Mouse (Mus musculus) C2C12 (cell line): ENCODE measurements around the gene Sidt1. TPM values are rescaled to one million over a fixed set of nuclear protein-coding genes. Genes with fewer than 3 reads are reported as not detected.

Experiments used
- H3K27me3 ChIP-seq: one replicate; pipeline ENCODE4 v1.6.1; 2011; ENCODE audit not compliant: control insufficient read depth, insufficient read depth, insufficient read length
- H3K36me3 ChIP-seq: one replicate; pipeline ENCODE4 v1.6.1; 2011; ENCODE audit not compliant: control insufficient read depth, insufficient read depth
- H3K4me3 ChIP-seq: one replicate; pipeline ENCODE4 v1.5.1; 2011; ENCODE audit warnings: mild to moderate bottlenecking, control low read depth; ENCODE audit not compliant: poor library complexity, insufficient read depth, severe bottlenecking
- H3K79me2 ChIP-seq: one replicate; pipeline ENCODE4 v1.6.1; 2011; ENCODE audit not compliant: control insufficient read depth, insufficient read depth
- H3K79me3 ChIP-seq: one replicate; pipeline ENCODE4 v1.6.1; 2011; ENCODE audit warnings: low read depth, control low read depth
- H3ac ChIP-seq: one replicate; pipeline ENCODE3; 2011; ENCODE audit warnings: low read depth; ENCODE audit not compliant: control insufficient read depth, insufficient read length
- CEBPB ChIP-seq: IDR thresholded peaks from one replicate; pipeline ENCODE4 v1.6.1; 2011; ENCODE audit warnings: low read depth, mild to moderate bottlenecking, control low read depth, moderate library complexity
- CTCF ChIP-seq: IDR thresholded peaks from one replicate; pipeline ENCODE4 v1.5.1; 2011; ENCODE audit not compliant: control insufficient read depth, insufficient read depth, insufficient read length
- FOSL1 ChIP-seq: IDR thresholded peaks from one replicate; pipeline ENCODE4 v1.8.0; 2011; ENCODE audit warnings: mild to moderate bottlenecking, low read length; ENCODE audit not compliant: poor library complexity, insufficient read depth, severe bottlenecking
- MAX ChIP-seq: IDR thresholded peaks from one replicate; pipeline ENCODE4 v1.6.1; 2011; ENCODE audit warnings: mild to moderate bottlenecking, control low read depth
- MYOD1 ChIP-seq: IDR thresholded peaks from one replicate; pipeline ENCODE4 v1.6.1; 2011; ENCODE audit warnings: low read depth; ENCODE audit not compliant: control insufficient read depth, insufficient read length
- MYOG ChIP-seq: IDR thresholded peaks from one replicate; pipeline ENCODE4 v1.6.1; 2011; ENCODE audit not compliant: control insufficient read depth, insufficient read length; ENCODE audit errors: extremely low read depth
- USF1 ChIP-seq: IDR thresholded peaks from one replicate; pipeline ENCODE4 v1.6.1; 2011; ENCODE audit warnings: low read depth, mild to moderate bottlenecking, control low read depth, moderate library complexity
- polyA plus RNA-seq: library from polyadenylated mRNA; unstranded; fragments of >200 nt; fragmentation: generic; extraction: Trizol; gene quantifications from one replicate; pipeline ENCODE4 v1.2.1, GENCODE M21; 2012; ENCODE audit warnings: missing spikeins

Gene Sidt1
- polyA plus RNA-seq, 1 experiment: not detected

DNA sequence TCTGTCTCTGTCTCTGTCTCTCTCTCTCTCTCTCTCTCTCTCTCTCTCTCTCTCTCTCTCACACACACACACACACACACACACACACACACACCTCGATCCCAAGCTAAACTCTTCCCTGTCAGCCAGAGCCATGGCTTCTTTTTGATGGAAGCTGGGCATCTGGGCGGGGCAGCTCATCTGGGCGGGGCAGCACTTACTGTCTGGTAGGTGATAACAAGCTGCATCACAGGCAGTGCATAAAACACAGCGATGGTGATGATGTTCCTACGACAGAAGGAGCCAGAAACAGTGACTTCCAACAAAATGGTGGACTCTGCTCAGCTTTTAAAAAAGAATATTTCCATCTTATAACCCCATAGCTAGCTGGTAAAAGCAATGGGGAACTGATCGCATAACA, 67.4 kb downstream of the Sidt1 start:
- Histone ChIP-seq H3K27me3 (no peaks in the 10 kb centered on the region), H3K79me3 (no peaks in the 10 kb centered on the region), H3ac (no peak overlapping the region), H3K36me3 (no peaks in the 10 kb centered on the region), H3K79me2 (no peaks in the 10 kb centered on the region), H3K4me3 (no peak overlapping the region)
- TF ChIP-seq CTCF (no peak), MAX (no peak), FOSL1 (no peak), MYOG (no peak), MYOD1 (no peak), USF1 (no peak), CEBPB (no peak)

DNA sequence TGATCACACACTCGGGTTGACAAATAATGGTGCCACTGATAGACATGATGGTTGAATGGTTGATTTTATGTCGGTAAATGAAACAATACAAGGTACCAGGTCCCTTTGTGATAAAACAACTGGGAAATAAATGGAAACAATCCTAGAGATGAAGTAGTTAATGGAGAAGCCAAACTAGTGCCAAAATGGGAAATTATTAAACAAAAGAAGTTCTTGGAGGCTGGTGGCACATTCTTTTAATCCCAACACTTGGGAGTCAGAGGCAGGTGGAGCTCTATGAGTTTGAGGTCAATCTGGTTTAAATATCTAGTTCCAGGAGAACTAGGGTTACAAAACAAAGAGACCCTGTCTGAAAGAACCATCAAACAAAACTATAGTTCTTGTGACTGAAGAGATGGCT, 68.1 kb downstream of the Sidt1 start:
- TF ChIP-seq CEBPB (no peak), CTCF (no peak), USF1 (no peak), MAX (no peak), MYOD1 (no peak), MYOG (no peak), FOSL1 (no peak)
- no peaks in the 10 kb centered on the region for H3K79me2 ChIP-seq

GRCm38 (mm10) chr16:44257476-44257875, 75.5 kb downstream of the Sidt1 start:
- no peak overlapping the region for H3ac ChIP-seq
- H3K27me3 ChIP-seq: no peaks in the 10 kb centered on the region
- no peaks in the 10 kb centered on the region for H3K79me3 ChIP-seq
- H3K36me3 ChIP-seq: no peaks in the 10 kb centered on the region
- H3K79me2 ChIP-seq: no peaks in the 10 kb centered on the region
- no peak for TF ChIP-seq USF1
- TF ChIP-seq MYOD1: no peak
- TF ChIP-seq CEBPB: no peak
- no peak for TF ChIP-seq FOSL1
- TF ChIP-seq MYOG: no peak
- H3K4me3 ChIP-seq: no peak overlapping the region

More for the DNA sequence above, 68.1 kb downstream of the Sidt1 start:
- Histone ChIP-seq H3ac (no peak overlapping the region), H3K36me3 (no peaks in the 10 kb centered on the region), H3K27me3 (no peaks in the 10 kb centered on the region), H3K4me3 (no peak overlapping the region), H3K79me3 (no peaks in the 10 kb centered on the region)

GRCm38 (mm10) chr16:44254698-44255097, 78.3 kb downstream of the Sidt1 start:
- Histone ChIP-seq H3K27me3 (no peaks in the 10 kb centered on the region), H3K4me3 (no peak overlapping the region), H3ac (no peak overlapping the region), H3K36me3 (no peaks in the 10 kb centered on the region), H3K79me2 (no peaks in the 10 kb centered on the region), H3K79me3 (no peaks in the 10 kb centered on the region)
- no peak for TF ChIP-seq USF1
- no peak for TF ChIP-seq MYOD1
- TF ChIP-seq CEBPB: no peak
- no peak for TF ChIP-seq FOSL1
- no peak for TF ChIP-seq CTCF
- TF ChIP-seq MYOG: no peak
- TF ChIP-seq MAX: no peak

- Histone ChIP-seq H3K79me2 (no peaks in the 10 kb centered on the region), H3K79me3 (no peaks in the 10 kb centered on the region), H3K27me3 (no peaks in the 10 kb centered on the region), H3K4me3 (no peak overlapping the region), H3ac (no peak overlapping the region), H3K36me3 (no peaks in the 10 kb centered on the region)
- TF ChIP-seq USF1 (no peak), FOSL1 (no peak), CEBPB (no peak), MYOD1 (no peak), MAX (no peak), MYOG (no peak), CTCF (no peak)
Measured at GRCm38 (mm10) chr16:44253797-44254634, 79.0 kb downstream of the Sidt1 start.

DNA sequence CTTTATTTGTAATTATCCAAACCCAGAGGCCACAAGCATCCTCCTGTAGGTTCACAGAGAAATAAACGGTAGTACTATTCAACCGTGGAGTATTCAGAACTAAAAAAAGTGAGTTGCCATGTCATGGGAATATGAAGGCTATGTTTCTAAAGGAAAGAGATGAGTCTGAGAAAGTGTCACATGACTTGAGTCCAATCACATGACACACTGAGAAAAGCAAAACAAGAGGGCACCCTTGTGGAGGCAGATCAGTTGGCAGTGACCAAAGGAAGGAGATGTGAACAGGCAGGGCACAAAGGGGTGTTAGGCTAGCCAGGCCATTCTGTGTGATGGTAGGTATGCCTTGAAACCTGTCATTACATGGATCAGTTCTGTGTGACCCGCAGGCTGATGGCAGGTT, 80.3 kb downstream of the Sidt1 start:
- Histone ChIP-seq H3ac (no peak overlapping the region), H3K4me3 (no peak overlapping the region), H3K36me3 (no peaks in the 10 kb centered on the region), H3K79me3 (no peaks in the 10 kb centered on the region), H3K79me2 (no peaks in the 10 kb centered on the region), H3K27me3 (no peaks in the 10 kb centered on the region)
- no peak for TF ChIP-seq FOSL1
- no peak for TF ChIP-seq USF1
- TF ChIP-seq CTCF: no peak
- no peak for TF ChIP-seq MAX
- no peak for TF ChIP-seq MYOD1
- no peak for TF ChIP-seq CEBPB
- TF ChIP-seq MYOG: no peak
